Mouse (Mus musculus) forebrain, postnatal 0 days (tissue): ENCODE measurements at regions not wholly inside any gene's neighbourhood (a gene's known extent, or its start where the extent isn't known, plus 50 kb on each side); places are given as distances from the start of the nearest gene placed in this dataset.
A peak's percentile ranks its signal among the peaks of the same experiment; 100 is the strongest.

Source experiments
- ATAC-seq: fragments of 200-750 bp; cut with Nextera tagmentation; 2 replicates; pipeline ENCODE4 v1.8.0; 2017; ENCODE audit warnings: mild to moderate bottlenecking, moderate library complexity
- DNase-seq: peaks from one replicate; pipeline ENCODE4 v3.0.0-alpha.2; 2015
- H3K27ac ChIP-seq: fragments of 300-500 bp; sonication (generic); 2 replicates; pipeline ENCODE4 v1.5.1; 2014; ENCODE audit warnings: low read depth, mild to moderate bottlenecking, antibody characterized with exemption, low read length, moderate library complexity, mixed read lengths
- H3K27me3 ChIP-seq: fragments of 300-500 bp; sonication (generic); 2 replicates; pipeline ENCODE4 v1.6.1; 2014; ENCODE audit warnings: mild to moderate bottlenecking, low read length, mixed read lengths; ENCODE audit not compliant: insufficient read depth
- H3K36me3 ChIP-seq: fragments of 300-500 bp; sonication (generic); 2 replicates; pipeline ENCODE4 v1.6.1; 2014; ENCODE audit warnings: mild to moderate bottlenecking, moderate library complexity; ENCODE audit not compliant: insufficient read depth
- H3K4me1 ChIP-seq: fragments of 300-500 bp; sonication (generic); 2 replicates; pipeline ENCODE4 v1.6.1; 2014; ENCODE audit warnings: antibody characterized with exemption; ENCODE audit not compliant: insufficient read depth
- H3K4me2 ChIP-seq: fragments of 300-500 bp; sonication (generic); 2 replicates; pipeline ENCODE4 v1.6.1; 2014; ENCODE audit warnings: low read depth, mild to moderate bottlenecking, moderate library complexity
- H3K4me3 ChIP-seq: fragments of 300-500 bp; sonication (generic); 2 replicates; pipeline ENCODE4 v1.5.1; 2014; ENCODE audit warnings: low read depth, low read length, mixed read lengths
- H3K9ac ChIP-seq: fragments of 300-500 bp; sonication (generic); 2 replicates; pipeline ENCODE4 v1.6.1; 2014; ENCODE audit warnings: mild to moderate bottlenecking
- H3K9me3 ChIP-seq: fragments of 300-500 bp; sonication (generic); 2 replicates; pipeline ENCODE4 v1.6.1; 2016; ENCODE audit warnings: low read length
- CTCF ChIP-seq: sonication (generic); IDR thresholded peaks from 2 replicates; pipeline ENCODE4 v1.5.1; 2016; ENCODE audit warnings: antibody characterized with exemption, control low read depth, low read depth
- WGBS: fragments of 180-500 bp; shearing (Covaris S2); extraction: QIAGEN DNeasy Blood & Tissue Kit; methylation state at CpG from one replicate; pipeline ENCODE4 v1.1.7; 2014; 5-methylcytosine and 5-hydroxymethylcytosine counted together

GRCm38 (mm10) chr3:10823022-10823421 lies 487.5 kb upstream of the Gm38303 start:
- Histone ChIP-seq H3K27me3 (no peaks in the 10 kb centered on the region), H3K27ac (no peak overlapping the region), H3K4me2 (no peak overlapping the region), H3K4me3 (no peak overlapping the region), H3K4me1 (no peaks in the 10 kb centered on the region), H3K9me3 (no peaks in the 10 kb centered on the region), H3K36me3 (no peaks in the 10 kb centered on the region), H3K9ac (no peak overlapping the region)
- ATAC-seq (no peak), DNase-seq (no peak)
- TF ChIP-seq CTCF: no peak
- 59% methylated on average over 1 of the region's 1 CpGs for WGBS

DNA sequence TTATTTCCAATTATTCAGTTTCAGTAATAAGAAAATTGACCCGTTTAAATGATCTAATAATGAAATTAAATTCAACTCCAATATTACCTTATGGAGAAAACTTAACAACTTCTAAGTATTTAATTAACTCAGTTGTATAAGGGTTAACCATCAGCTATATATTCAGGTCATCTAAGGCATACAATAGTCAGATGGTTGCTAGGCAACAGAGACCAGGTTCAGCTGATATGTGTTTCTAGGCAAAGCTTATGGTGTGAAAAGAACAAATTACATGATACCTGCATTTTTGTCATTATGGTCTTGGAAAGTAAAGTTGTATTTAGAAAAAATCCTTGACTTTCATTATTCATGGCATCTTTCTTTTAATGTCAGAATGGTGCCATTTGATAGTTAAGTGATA lies 487.1 kb upstream of the Gm38303 start:
- Histone ChIP-seq H3K4me3 (no peak overlapping the region), H3K4me2 (no peak overlapping the region), H3K9me3 (no peaks in the 10 kb centered on the region), H3K36me3 (no peaks in the 10 kb centered on the region), H3K4me1 (no peaks in the 10 kb centered on the region), H3K27ac (no peak overlapping the region), H3K27me3 (no peaks in the 10 kb centered on the region), H3K9ac (no peak overlapping the region)
- no peak for TF ChIP-seq CTCF
- WGBS: 74% methylated on average over 1 of the region's 1 CpGs
- DNase-seq (no peak), ATAC-seq (no peak)

DNA sequence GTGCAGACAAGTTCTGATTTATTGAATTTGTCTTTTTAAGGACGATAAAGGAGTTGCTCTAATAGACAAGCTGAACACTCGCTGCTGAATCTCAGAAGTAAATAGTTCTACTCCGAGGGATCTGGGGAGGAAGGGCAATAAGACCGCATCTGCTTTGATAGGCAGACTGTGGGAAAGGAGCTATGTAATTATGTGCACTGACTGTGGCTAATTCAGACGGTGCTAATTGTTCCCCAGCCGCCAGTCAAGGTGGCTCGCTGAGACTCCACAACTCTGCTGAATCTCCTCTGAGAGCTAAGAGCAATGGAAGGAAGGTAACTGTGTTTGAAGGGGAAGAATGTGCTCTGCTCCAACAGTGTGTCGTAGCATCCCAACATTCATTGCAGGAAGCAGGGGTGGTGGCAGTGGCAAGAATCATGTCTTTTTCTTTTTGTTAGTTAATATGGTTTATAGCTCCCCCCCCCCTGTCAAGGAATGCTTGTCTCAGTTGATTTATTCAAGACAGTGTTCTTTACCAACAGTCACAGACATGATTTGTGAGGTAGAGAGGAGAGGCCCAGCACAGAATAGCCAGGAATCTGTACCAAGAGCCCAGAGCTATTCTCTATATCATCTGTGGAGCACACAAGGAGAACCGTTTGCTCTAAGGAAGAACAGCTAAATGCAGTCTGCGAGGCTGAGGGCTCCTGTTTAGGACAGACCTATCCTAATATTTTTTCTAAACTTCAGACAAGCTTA lies 440.9 kb upstream of the Gm38303 start:
- Histone ChIP-seq H3K4me2 (no peak overlapping the region), H3K27ac (no peak overlapping the region), H3K36me3 (no peaks in the 10 kb centered on the region), H3K9me3 (no peaks in the 10 kb centered on the region), H3K4me3 (no peak overlapping the region), H3K9ac (no peak overlapping the region), H3K27me3 (no peaks in the 10 kb centered on the region), H3K4me1 (no peaks in the 10 kb centered on the region)
- WGBS: 29% methylated on average over 10 of the region's 10 CpGs
- DNase-seq: peak; percentile 13
- TF ChIP-seq CTCF: no peak
- ATAC-seq: peak; percentile 63; the same call in 1 of the 2 replicates
